Mouse (Mus musculus): ENCODE results near the gene C2cd5. TPM values are rescaled to one million over a fixed set of nuclear protein-coding genes. Genes with fewer than 3 reads are reported as not detected.

C2cd5 gene
- total RNA-seq, 1 experiment from 2014 or later: 38.7 TPM

DNA sequence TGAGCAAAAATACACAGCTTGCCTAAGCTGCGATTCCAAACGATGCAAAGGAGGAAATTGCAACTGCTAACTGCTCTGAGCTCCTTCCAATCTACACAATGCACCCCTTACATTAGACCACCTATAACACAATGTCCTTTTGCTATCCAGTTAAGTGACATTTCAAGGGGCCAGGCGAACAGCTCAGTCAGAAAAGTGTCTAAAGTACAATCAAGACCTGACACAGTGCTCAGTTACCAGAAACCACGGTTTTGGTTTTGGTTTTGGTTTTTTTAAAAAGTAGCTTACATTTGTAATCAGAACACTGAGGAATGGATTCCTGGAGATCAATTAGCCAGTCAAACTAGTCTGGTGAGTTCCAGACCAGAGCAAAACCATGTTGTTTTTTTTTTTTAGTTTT is 20.8 kb downstream of the C2cd5 start:
- ATAC-seq (replicated peaks; ENCODE audit: low read depth, poor library complexity, severe bottlenecking): no peak

DNA sequence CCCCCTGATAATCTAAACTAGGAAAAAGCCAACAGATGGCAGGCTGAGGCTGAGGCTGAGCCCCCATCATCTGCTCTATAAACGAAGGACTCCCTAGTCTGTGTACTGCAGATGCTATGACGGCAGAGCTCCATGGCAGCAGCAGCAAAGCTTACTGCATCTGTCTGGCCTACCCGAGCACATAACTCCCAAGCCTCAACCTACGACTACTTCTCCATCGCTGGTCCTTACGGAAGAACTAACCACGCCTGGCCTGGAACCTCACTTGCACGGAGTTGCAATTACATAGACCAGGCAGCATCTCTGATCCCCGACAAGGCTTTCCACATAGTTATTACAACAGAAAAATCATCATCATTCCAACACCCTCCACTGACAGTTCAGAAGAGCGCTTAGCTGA is 23.5 kb downstream of the C2cd5 start:
- ATAC-seq (replicated peaks; ENCODE audit: low read depth, poor library complexity, severe bottlenecking): no peak

DNA sequence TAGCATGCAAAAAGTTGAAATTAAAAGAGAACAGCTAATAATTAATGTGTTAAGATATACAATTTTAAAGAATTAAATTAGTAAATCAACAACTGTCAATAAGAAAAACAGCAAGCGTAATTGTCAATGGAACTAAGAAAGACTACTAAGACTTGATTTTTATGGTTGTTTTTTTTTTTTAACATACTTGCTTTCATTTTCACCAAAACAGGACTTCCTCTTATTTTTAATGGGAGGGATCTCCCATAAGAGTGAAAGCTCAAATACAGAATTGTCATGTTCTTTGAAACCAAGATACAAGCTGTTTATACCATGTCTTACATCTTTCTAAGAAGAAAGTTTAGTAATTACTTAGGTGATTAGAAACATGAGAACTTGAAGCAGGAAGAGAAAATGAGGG is 26.0 kb downstream of the C2cd5 start:
- ATAC-seq (replicated peaks; ENCODE audit: low read depth, poor library complexity, severe bottlenecking): peak; percentile 48

DNA sequence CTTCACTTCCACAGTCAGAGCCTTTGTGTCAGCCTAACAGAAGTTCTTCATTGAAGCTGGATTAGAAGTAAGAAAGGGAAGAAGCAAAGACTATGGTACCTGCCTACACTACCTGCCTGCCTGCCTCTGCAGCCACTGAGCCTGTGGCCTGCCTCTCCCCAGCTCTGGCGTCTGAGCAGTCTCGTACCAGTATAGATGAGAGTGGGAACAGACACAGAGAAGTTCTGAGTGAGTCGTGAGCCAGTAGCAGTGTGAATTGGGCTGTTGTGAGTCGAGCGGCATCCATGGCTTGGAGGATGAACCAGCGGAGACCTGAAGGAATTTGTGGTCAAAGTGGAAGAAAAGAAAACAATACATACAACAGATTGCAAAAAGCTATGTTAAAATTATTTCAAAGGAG is 26.5 kb downstream of the C2cd5 start:
- no peak for ATAC-seq (replicated peaks; ENCODE audit: low read depth, poor library complexity, severe bottlenecking)

DNA sequence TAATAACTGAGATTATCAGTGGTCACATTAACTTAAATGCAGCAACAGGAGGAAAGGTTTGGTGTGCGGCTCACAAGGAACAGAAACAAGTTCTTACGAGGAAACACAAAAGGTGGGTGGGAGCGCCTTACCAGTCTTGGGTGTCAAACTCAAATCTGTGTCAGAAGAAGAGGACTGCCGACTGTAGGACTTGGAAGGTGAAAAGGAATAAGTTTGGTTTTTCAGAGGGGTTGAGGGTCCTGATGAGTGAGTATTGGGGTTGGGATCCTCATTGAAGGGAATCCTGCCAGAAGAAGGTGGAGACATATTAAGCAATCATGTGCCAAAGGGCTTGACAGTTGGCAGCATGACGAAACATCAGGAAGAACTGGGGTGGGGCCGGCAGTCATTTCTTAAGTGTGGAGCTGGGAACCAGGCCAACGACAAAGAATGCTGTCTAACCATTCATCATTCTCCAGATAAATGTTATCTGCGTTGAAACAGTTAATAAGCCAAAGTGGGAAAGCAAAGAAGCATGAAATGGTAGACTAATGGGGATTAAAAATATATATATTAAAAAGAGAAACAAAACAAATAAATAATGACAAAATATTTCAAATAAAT is 27.4 kb downstream of the C2cd5 start:
- ATAC-seq (replicated peaks; ENCODE audit: low read depth, poor library complexity, severe bottlenecking): peak; percentile 55

DNA sequence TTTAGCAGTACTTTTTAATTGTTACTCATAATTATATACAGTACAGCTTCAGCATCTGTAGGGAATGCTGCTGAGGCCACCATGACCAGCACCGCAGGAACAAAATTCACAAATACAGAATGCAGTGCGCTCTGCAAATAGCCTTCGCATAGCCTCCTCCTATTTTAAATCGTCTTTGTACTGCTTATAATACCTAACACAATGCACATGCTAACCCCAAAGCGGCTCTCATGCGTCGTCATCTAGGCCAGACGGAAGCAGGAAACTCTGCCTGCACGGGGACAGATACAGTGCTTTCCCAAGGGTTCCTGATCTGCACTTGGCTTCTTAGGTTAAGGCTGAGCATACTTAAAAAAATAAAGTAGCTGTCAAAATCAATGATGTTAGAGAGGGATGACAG is 29.2 kb downstream of the C2cd5 start:
- ATAC-seq (replicated peaks; ENCODE audit: low read depth, poor library complexity, severe bottlenecking): 0 out of 2 replicates have a peak, but pooled peaks have one; percentile 23

DNA sequence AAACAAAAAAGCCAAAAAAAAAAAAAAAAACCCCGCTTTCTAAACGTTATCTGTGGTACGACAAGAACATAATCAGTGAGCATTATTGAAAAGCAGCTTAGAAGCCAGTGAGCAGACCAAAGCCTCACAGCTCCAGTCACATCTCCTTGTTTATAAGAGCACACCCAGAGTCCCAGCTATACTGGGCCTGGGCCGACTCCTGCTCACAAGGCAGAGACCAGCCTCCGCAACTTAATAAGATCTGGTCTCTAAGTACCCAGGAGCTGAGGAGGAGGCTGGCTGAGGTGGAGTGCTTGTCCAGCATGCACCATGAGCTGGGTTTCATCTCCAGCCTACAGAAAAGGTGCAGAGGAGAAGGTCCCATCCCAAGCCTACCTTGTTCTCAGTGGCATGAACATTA is 29.9 kb downstream of the C2cd5 start:
- ATAC-seq (replicated peaks; ENCODE audit: low read depth, poor library complexity, severe bottlenecking): no peak

DNA sequence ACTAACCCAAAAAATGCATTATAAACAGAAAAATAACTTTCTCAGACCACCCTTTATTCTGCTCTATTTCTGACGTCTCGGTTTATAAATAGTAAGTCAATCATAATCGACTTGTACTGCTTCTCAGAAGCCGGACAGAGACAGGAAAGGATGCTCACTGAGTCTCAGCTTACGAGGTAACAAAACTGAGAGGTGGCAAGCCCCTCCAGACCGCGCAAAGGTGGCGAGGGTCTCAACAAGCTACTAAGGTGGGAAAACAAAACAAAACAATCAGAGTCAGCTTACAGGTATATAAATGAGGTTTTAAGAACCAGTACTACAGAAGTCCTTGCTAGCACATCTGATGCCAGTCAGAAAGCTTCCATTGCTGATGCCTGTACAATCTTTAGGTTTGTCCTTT is 30.3 kb downstream of the C2cd5 start:
- ATAC-seq (replicated peaks; ENCODE audit: low read depth, poor library complexity, severe bottlenecking): no peak

DNA sequence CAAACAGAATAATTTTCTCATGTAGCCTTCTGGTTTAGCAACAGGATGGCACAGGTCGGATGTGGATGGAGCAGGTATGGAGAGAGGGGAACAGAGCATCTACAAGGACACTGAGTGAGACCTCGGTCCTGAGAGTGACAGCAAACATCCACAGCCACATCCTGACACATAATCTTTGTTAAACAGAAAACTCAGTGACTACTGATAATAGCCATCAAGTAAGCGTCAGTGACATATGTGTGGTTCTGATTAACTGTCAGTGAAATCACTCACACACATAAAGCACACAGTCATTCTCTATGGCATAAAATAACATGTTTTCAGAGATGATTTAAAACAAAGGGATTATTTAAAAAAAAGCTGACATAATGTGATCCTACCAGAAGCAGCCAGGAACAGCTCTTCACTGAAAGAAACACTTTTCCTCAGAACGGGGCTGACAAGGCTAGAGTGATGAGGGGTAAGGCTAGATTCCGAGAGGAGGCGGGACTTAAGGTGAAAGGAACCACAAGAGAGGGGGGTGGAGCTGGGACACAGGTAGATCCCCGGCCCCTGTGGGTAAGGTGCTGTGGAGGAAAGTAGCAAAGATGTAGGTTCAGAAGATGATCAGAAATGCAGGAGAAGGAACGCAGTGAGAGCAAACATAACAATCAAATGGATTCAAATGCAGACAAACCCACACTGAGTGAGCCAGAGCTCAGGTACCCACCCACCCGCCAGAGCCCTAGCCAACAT is 31.6 kb downstream of the C2cd5 start:
- peak; percentile 70 for ATAC-seq (replicated peaks; ENCODE audit: low read depth, poor library complexity, severe bottlenecking)

DNA sequence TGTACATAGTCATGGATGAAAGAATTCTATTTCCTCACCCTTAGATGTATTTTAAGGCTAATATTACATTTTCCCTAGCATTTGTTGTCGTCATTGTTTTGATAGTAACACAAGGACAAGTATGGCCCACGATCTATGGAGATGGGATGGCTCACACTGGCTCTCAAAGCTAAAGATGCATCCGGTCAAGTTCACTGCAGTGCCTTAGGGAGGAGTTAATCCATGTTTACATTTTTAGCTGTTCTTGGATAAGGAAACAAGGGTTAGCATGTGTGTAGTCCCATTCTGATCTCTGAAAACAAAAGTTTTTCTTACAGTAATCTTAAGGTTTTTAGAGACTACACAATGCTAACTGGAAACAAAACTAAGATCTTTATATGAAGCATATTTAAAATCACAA is 32.3 kb downstream of the C2cd5 start:
- ATAC-seq (replicated peaks; ENCODE audit: low read depth, poor library complexity, severe bottlenecking): no peak

DNA sequence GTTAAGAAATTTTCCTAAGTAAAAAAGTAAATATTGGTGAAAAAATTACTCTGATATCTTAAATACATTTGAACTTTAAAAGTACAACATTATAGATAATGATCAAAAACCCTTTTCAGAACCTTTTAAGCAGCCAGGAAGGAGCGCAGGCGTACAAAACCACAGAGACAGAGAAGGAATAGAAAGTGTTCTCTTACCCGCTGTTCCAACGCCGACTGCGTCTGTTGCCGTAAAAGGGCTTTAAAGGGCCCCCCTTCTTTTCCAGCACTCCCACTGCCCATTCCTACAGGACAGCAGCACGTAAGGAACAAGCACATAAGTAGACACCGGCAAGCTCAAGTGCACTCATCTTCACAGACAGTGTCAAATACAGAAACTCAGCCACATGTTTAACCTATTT is 33.1 kb downstream of the C2cd5 start:
- ATAC-seq (replicated peaks; ENCODE audit: low read depth, poor library complexity, severe bottlenecking): no peak

DNA sequence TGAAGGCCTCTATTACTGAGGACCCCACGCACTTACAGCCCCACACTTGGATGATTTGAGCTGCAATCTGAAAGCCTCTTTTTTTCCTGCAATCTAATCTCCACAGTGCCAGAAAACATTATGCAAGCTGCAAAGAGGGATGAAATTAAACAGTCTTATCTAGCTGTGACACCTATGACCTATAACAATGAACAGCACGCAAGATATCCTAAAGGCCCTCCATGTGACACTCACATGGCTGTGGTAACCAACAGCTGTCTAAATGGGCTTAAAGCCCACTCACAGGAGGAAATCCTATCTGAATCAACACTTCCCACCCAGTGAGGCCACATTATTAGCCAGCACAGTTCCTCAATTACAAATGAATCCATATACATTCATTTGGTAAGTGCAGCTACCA is 35.9 kb downstream of the C2cd5 start:
- peak; percentile 59 for ATAC-seq (replicated peaks; ENCODE audit: low read depth, poor library complexity, severe bottlenecking)

DNA sequence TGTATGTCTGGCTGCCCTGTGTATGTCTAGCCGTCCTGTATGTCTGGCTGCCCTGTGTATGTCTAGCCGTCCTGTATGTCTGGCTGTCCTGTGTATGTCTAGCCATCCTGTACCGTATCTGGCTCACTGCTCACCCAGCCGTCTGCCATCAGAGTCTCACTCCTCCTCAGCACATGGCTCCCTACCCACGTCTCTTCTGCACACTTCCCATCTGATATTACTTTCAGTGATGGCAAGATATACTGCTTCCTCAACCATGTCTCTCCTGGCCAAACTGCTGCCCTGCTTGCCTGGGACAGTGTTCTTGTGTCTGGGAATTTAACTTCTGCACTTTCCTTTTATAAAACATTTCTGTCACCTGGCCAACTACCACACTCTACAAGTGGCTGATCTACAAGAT is 42.3 kb downstream of the C2cd5 start:
- ATAC-seq (replicated peaks; ENCODE audit: low read depth, poor library complexity, severe bottlenecking): no peak

DNA sequence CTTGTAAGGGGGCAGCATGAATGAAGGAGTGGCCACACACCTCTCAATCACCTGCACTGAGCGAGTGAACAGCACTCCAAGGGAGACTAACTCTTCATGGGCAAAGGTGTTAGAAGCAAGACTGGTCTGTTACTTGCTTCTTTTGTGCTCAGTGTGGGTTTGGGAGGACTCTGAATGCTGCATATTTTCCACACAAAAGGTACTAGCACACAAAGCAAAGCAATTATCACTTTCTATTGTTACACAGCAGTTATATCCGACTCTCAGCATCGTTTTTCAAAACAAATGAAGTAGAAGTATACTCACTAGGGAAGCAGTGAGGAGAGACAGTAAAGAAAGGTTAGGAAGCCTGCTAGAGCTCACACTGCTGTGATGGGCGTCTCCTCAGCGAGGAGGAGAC is 48.4 kb downstream of the C2cd5 start:
- ATAC-seq (replicated peaks; ENCODE audit: low read depth, poor library complexity, severe bottlenecking): no peak

DNA sequence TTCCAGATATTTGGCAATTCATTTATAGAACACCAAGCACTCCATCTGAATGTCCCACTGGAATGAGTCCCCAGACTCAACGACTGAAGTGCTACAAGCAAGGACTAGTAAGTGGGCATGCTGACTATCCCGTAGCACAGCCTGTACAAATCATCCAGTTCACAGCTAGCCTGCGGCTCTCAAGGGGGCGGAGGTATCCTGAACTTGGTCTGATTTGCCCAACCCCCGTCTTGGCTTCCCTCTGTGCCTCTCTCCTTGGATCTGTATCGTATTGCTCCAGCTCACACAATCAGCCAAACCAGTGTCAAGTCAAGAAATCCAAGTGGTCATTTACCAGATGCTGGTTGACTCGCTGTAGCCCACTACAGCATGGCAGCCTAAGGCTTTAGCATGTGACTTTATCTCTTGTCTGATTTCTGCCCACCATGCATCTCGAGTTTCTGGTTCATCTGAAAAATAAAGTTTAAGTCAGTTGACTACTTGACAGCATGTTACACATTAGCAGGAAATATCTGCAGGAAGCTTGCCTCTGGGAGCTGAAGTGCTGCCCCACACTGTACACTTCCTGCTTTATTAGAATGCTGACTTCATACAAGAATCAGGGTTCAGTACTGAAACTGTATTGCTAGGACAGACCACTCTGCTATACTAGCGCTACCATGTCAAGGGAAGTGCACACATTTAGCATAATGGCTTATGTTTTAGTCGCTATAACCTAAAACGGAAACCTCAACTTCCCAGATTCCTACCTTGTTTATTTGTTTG is 50.0 kb downstream of the C2cd5 start:
- peak; percentile 60; the same call in 1 of the 2 replicates for ATAC-seq (replicated peaks; ENCODE audit: low read depth, poor library complexity, severe bottlenecking)

DNA sequence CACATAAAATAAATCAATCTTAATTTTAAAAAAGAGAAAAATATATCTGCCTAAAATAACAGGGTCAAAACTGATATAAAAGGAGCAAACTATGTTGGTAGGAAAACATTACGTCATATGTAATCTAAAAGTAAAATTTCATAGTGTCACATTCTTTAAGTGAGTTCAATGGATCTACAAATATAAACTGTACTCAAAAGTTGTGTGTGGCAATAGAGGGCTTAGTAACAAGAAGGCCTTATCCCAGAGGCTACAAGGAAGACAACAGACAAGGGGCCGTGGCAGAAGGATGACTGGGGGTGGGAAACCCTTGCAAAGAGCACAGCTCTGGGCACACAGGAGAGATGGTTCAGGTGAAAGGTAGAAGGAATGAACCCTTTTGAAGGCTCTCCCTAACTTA is 50.8 kb downstream of the C2cd5 start:
- no peak for ATAC-seq (replicated peaks; ENCODE audit: low read depth, poor library complexity, severe bottlenecking)

DNA sequence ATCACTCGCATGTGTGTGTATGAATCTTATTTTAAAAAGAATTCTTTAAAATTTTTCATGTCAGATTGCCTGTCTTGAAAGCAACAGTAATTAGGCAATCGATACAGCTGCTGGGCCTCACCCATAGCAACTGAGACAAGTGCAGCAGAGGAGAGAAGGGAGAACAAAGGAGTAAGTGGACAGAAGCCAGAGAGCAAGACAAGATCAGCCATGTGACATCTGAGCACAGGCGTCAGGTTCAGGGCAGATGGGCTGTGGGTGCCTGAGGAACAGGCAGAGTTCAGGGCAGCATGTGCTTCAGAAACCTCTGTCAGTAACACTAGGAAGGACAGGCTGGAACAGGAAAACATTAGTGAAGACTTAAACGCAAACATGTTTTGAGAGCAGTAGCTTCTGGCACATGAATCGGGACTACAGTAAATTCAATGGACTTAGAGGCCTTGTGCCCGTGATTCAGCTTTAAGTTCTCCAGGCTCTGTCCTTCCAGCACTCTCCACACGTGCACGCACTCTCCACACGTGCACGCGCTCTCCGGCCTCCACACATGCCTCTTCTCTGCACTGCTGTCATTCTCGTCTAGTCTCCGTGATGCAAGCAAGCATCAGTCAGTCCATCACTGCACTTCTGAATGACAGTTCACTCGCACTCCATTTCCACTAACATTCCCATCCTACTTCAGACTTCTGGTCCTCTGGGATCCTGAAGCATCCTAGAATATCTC is 52.2 kb downstream of the C2cd5 start:
- ATAC-seq (replicated peaks; ENCODE audit: low read depth, poor library complexity, severe bottlenecking): no peak

DNA sequence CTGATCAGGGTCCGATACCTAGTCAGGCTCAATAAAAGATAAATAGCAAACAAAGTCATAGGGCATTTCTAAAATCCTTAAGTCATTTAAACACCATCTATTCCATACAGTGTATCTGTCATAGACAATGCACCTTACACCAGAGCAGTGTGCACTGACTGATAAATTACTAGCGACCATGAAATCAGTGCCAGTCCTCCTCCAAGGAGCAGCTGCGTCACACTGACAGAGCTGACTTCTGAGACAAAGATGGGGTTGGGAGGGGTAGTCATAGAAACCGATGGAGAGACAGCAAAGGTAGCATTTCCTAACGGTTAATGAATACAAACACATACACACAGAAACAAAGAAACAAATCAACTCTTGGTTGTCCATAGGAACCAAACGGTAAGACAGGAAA is 58.4 kb downstream of the C2cd5 start:
- no peak for ATAC-seq (replicated peaks; ENCODE audit: low read depth, poor library complexity, severe bottlenecking)

DNA sequence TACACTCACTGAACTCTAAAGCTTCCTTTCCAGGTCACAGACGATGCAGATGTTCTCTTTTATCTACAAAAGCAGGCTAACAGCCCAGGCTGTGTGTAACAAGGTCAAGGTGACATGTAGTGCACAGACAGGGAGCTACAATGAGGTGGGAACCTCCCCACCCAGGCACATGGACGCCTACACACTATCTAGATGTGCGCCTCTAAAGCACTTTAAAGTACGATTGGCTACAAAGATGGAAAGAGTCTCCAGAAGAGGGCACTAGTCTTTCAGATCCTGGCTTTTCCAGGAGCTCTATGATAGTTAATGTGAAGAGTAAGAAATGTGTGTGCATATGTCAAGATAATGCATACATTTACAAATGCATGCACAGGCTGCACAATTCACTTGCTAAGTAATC is 64.7 kb downstream of the C2cd5 start:
- peak; percentile 62; the same call in 1 of the 2 replicates for ATAC-seq (replicated peaks; ENCODE audit: low read depth, poor library complexity, severe bottlenecking)

DNA sequence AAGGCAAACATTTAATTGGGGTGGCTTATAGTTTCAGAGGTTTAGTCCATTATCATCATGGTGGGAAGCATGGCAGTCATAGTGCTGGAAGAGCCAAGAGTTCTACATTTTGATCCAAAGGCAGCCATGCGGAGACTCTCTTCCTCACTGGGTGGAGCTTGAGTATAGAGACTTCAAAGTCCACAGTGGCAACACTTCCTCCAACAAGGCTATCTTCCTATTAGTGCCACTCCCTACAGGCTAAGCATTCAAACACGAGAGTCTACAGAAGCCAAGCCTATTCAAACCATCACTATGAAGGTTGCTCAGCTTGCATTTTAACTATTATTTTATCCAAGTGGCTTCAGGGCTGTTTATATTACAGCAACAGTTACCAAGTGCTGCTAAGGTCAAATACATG is 65.4 kb downstream of the C2cd5 start:
- ATAC-seq (replicated peaks; ENCODE audit: low read depth, poor library complexity, severe bottlenecking): no peak

DNA sequence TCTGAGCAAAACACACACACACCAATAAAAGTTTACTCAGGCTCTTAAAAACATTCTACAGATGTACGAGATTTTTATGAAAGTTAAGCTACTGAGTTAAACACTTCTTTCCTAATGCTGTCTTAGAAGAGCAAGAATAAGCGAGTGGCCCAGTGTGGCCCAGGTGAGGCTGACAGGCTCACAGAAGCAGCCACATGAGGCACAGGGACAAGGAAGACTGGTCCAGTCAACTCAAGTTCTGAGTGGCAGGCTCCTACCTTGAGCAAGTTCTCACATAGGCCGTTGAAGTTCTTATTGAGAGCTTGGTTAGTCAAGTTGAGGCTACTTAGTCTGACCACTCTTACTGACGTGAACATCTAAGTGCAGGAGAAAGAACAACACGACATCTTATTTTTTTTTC is 69.4 kb downstream of the C2cd5 start:
- ATAC-seq (replicated peaks; ENCODE audit: low read depth, poor library complexity, severe bottlenecking): no peak
